Mouse (Mus musculus): ENCODE measurements around the gene Spns1.

DNA sequence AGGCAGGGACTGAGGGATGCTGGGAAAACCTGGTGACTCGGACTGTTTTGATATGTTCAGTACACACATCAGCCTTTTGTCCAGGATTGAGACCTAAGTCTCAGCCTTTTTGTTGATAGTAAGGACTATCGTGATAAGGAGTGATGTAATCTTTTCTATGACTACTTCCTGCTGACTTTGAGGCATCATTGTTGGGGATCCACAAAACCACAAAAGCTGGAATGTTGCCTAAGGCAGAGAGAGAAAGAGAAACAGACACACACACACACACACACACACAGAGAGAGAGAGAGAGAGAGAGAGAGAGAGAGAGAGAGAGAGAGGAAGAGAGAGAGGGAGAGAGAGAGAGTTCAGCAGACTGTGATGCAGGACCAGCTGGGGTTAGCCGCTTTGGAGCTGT lies 41.2 kb upstream of the Spns1 start:
- TF ChIP-seq CTCF (IDR thresholded peaks at IDR 0.05; ENCODE audit: low read depth), result no peak
- TF ChIP-seq EP300 (optimal IDR thresholded peaks at IDR 0.05), result no peak

All from stomach, postnatal 0 days (tissue).